Mouse (Mus musculus): ENCODE results near the gene Sept6.

DNA sequence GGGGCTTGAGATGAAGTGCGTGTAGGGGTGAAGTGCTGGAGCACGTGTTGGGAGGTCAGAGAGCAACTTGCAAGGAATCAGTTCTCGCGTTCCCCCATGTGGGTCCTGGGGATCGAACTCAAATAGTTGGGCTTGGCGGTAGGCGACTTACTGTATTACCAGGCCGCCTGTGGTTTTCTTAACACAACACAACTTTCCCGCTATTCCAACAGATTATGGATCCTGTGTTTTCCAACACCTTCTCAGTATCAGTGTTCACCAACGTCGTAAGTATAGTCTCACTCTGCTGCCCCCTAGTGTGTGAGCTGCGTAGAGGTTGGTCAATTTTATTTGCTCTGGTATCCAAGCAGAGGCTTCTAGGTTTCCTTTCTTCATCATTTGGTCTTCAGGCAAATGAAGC lies 80.3 kb downstream of the Sept6 start:
- TF ChIP-seq CTCF (IDR thresholded peaks at IDR 0.05; ENCODE audit: low read depth): peak; percentile 70
- TF ChIP-seq EP300 (IDR thresholded peaks at IDR 0.05; ENCODE audit: low read depth): no peak
